Mouse (Mus musculus) adrenal gland, adult 2 months (tissue): ENCODE results near the gene Spsb3. TPM values are rescaled to one million over a fixed set of nuclear protein-coding genes. Genes with fewer than 3 reads are reported as not detected.

Experiments used
- DNase-seq: peaks from one replicate; pipeline ENCODE4 v3.0.0; 2021
- long read RNA-seq: library from polyadenylated mRNA; stranded (forward); transcript quantifications from one replicate; pipeline ENCODE4 v2.0.0, GENCODE M21; 2021
- polyA plus RNA-seq: library from polyadenylated mRNA; depleted of rRNA; stranded (reverse); fragments of >200 nt; gene quantifications from 2 replicates; pipeline ENCODE4 v1.2.3, GENCODE M21; 2012; rRNA removed
- total RNA-seq, 2 experiments: library from RNA; stranded (reverse); gene quantifications; 2 replicates each; pipeline ENCODE4 v1.2.3; 2021

Spsb3 gene
- total RNA-seq (10 to 100 TPM; 30.8 to 33.1 TPM), polyA plus RNA-seq (144 and 179 TPM in 2 replicates)
- long read RNA-seq, transcript Spsb3-209 (7 exons, 1,953 nt) = minor isoform, 17 of 55 reads
- long read RNA-seq, transcript Spsb3-203 (7 exons, 1,641 nt) = major isoform, 22 of 55 reads
- long read RNA-seq, partial matches to known transcripts = 3 of 55 reads
- long read RNA-seq, other reads (novel, unspliced or antisense) = 11 of 55 reads

- peak; percentile 99 for DNase-seq
These were observed at the start of gene Spsb3, which contains the start of gene Nubp2 for GRCm38 (mm10) chr17:24886134-24886931. Gene Spsb3, plus strand, starts transcription at chr17:24886643. Gene Nubp2, minus strand, starts transcription at chr17:24886349.

GRCm38 (mm10) chr17:24839842-24840241 lies 46.6 kb upstream of the Spsb3 start, which contains the start of gene Hagh:
Gene Hagh, plus strand, starts transcription at chr17:24840143.
- no peak for DNase-seq

DNA sequence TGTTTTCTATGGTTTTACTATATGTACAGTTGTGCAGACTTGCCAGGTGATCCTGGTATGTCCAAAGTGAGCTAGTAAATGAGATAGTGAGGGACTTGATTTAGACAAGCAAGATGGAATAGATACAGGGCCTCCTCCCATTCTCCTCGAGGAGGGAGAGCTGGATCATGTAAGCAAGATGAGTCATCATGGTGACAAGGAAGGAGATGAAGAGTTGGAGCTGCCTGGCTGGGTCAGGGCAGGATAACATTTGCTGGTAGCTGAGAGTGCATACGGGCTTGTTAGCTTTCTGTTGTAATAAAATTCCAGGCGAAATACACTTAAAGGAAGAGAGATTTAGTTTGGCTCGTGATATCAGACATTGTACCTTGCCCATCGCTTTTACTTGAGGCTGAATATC lies 46.1 kb upstream of the Spsb3 start:
- DNase-seq = peak; percentile 31

DNA sequence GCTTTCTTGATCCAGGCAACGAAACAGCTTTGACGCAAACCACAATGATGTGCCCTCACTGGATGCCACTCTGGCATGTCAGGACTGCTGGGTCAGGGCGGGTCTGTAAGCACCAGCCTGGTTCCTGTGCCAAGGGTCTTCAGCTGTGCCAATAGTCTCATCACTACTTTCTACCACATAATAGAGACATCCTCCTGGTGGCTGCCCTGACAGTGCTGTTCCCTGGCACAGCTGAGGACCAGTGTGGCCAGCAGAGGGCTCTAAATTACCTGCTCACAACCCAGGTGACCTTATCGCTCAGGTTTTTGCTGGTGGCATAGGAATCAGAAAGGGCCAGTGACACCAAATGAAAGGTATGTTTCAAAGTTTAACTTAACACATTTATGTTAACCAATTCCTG lies 45.3 kb upstream of the Spsb3 start:
- no peak for DNase-seq

DNA sequence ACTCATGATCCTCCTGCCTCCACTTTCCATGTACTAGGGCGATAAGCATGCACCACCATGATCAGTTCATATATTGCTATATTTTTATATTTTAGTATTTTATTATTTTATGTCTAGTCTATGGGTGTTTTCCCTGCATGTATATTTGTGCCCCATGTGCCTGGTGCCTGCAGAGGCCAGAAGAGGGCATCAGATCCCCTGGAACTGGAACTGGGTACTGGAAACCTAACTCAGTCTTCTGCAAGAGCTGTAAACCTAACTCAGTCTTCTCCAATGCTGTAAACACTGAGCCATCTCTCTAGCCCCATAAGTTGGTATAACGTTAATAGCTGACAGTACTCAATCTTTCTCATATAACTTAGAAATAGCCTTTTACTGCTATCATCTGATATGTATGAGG lies 43.8 kb upstream of the Spsb3 start:
- DNase-seq = no peak

DNA sequence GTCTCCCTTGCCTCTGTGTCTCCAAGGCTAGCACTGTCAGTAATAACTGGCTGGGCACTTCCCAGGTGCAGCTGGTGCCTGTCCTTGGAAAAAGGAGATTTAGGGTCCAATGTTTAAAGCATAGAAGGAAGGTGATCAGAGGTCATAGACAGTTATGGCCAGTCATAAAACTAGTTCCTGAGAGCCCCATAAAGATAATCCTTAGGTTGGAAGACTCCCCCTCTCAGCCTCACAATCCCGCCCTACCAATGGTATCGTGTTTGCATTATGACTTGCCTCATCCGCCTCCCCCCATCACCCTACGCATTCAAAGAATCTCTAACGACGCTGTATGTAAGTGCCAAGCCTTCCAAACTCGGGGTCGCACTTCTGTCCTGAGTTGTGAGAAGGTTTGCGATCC lies 41.9 kb upstream of the Spsb3 start:
- DNase-seq = no peak

DNA sequence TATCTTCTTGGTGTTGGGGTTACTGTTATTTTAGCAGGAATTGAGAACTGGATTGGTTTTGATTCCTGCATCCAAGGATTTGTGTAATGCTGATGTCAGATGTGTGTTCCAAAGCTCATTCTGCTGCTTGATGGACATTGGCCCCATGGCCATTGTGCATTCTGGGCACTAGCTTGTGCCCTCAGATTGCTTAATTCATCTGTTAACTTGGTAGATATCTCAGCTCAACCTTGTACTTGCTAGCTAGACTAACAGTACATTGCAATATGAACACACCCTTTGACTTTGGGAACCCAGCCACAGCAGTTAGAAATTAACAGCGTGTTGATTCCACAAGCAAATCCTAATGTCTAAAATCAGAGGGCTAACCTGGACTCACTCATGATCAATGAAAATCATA lies 39.1 kb upstream of the Spsb3 start:
- no peak for DNase-seq

DNA sequence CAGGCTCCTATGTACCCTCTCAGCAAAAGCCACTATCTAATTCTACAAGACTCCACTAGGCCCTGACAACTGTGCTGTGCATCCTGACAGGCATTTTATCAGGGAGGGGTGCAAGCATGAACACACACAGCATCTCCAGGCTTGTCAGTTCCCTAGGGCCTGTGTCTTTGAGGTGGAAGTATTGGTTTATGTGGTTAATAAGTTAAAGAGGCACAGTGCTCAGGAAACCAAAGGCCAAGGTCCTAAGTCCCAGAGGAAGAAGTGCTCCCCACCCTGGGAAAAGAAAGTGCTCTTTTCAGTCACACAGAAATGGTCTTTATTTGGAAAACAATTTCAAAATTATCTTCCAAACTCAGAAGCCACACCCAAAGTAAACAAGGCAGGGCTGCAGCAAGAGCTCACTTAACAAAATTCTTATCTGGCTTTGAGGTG lies 37.8 kb upstream of the Spsb3 start:
- no peak for DNase-seq

DNA sequence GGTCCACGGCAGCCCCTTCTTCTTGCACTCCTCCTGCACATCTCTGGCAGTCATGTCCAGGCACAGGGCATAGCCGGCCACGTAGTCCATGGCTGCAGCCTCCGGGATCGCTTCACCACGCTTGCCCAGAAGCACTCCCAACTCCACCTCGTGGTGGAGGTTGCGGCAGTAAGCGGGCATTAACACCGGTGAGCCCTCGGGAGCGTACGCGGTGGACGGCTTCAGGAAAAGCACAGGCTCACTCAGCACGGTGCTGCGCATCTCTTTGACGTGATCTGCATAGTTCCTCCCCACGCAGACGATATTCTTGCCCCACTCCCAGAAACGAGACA lies 36.7 kb upstream of the Spsb3 start:
- DNase-seq = no peak

GRCm38 (mm10) chr17:24850065-24850772 lies 36.2 kb upstream of the Spsb3 start, which contains the start of gene Fahd1:
Gene Fahd1, minus strand, starts transcription at chr17:24850364.
- DNase-seq = peak; percentile 97

- DNase-seq = no peak
These were observed 35.7 kb upstream of the Spsb3 start for GRCm38 (mm10) chr17:24850773-24851127.

DNA sequence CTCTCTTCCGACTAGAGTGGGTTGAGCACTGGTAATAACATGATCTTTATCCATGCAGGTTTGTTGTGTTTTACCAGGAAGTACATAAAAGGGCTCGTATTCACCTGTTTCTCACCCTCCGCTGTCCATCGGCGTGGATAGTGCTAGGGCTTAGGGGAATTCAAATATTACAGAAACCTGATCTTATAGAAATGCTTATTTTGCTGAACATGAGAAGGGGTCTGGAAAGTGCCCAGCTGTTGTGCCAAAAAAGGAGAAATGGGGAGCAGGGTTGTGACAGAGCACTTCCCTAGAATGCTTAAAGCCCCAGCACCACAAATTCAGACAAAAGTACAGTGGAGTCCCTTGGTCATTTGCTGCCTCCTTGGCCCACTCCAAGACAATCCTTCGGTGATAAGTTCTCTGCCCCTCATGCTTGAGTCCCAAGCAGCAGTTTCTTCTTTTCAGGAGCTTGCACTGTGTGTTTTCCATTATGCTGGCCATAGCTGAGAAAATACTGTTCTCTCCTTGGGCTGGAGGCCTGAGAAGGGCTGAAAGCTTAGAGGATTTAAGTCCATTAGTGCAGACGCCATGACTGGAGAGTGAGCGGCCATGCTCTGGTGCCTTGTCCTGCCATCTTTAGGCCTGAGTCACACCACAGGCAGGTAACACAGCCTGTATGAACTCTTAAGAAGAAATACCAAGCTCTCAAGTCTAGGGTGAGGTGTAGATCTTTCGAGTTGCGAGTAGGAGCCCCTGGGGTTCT lies 34.9 kb upstream of the Spsb3 start:
- DNase-seq = no peak

GRCm38 (mm10) chr17:24855838-24856464 lies 30.5 kb upstream of the Spsb3 start:
- peak; percentile 50 for DNase-seq

- DNase-seq = no peak
These were observed 29.9 kb upstream of the Spsb3 start for GRCm38 (mm10) chr17:24856589-24856988.

GRCm38 (mm10) chr17:24857831-24858470 lies 28.5 kb upstream of the Spsb3 start:
- no peak for DNase-seq

- DNase-seq = no peak
These were observed 27.5 kb upstream of the Spsb3 start for GRCm38 (mm10) chr17:24858967-24859366.

DNA sequence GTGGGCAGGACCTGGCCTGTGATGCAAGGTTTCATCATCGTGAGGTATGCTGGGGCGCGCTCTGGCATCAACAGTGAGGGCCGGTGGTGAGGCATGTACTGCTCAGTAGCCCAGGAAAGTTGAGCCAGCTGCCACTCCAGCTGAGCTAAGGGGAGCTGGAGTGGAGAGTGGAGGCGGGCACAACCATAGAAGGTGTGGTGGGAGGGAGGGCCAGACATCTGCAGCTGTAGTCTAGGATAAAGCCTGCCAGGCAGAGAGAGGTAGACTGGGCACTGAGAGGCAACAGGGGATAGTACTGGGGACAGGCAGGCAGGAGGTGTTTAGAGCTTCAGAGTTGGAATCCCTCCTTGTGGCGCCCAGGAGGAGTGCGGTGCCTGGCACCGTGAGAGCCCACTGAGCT lies 26.4 kb upstream of the Spsb3 start:
- no peak for DNase-seq

GRCm38 (mm10) chr17:24861785-24862184 lies 24.7 kb upstream of the Spsb3 start:
- no peak for DNase-seq

DNA sequence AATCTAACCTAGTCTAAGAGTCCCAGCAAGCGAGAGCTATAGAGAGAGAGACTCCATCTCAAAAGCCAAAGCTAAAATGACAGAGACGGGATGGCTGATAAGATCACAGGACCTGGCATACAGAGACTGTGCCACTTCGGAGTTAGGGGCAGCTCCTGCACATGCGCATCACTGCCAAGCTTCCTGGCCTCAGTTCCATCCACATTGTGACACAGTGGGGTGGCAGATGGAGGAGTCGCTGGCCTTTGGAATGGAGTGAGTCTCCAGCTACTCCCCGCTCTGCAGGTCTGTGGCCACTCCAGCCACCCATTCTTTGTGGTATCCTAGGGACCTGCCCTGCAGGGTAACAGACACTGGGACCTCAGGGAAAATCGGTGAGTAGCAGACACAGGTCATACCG lies 20.7 kb upstream of the Spsb3 start, which contains the start of gene Igfals:
Gene Igfals (plus strand): TSS at position 222 of the 400 bp plus-strand sequence.
- DNase-seq = no peak

GRCm38 (mm10) chr17:24867914-24868313 lies 18.5 kb upstream of the Spsb3 start:
- no peak for DNase-seq
